Mouse (Mus musculus): Measurements from ENCODE around the gene Olfr433.
A peak's percentile ranks its signal among the peaks of the same experiment; 100 is the strongest.
"Not testable (repeated sequence)": the region's sequence is repeated elsewhere in the genome, so short reads cannot be mapped to it uniquely, and the experiment has no call there.

The Olfr433 gene

GRCm38 (mm10) chr1:174040523-174041177, at the start of gene Olfr433:
TSS of gene Olfr433 (plus strand) at chr1:174040705.
- DNase-seq (ENCODE audit: low spot score in 2 of 2), result peak in 1 of 2 experiments; percentile 29

DNA sequence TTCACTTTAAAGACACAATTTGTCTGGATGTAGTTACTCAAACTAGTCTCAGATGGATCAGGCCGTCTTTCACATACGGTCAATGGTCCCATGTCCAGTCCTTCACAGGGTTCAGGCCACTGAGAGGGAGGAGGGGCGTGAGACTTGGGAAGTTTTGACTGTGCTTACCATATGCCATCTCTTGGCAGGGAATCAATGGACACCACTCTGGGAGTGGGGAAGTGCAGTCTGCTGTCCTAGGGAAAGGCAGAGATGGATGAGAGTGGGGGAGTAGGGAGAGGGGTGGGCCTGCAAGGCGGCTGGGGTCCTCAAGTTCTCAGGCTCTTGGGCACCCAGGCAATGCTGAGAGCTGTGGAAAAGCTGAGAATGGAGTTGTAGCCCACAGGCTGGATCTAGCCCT, 45.5 kb upstream of the Olfr433 start:
- DNase-seq (ENCODE audit: low spot score in 2 of 2), result no peak

- DNase-seq (ENCODE audit: low spot score in 2 of 2), result not testable (repeated sequence)
Observed at GRCm38 (mm10) chr1:174004352-174005109, 36.0 kb upstream of the Olfr433 start.

GRCm38 (mm10) chr1:174007050-174007449, 33.5 kb upstream of the Olfr433 start:
- DNase-seq (ENCODE audit: low spot score in 2 of 2), result not testable (repeated sequence)

GRCm38 (mm10) chr1:174031698-174032097, 8.8 kb upstream of the Olfr433 start, which contains the start of gene Ifi205:
TSS of gene Ifi205 (minus strand) at chr1:174031810.
- no peak for DNase-seq (ENCODE audit: low spot score in 2 of 2)

DNA sequence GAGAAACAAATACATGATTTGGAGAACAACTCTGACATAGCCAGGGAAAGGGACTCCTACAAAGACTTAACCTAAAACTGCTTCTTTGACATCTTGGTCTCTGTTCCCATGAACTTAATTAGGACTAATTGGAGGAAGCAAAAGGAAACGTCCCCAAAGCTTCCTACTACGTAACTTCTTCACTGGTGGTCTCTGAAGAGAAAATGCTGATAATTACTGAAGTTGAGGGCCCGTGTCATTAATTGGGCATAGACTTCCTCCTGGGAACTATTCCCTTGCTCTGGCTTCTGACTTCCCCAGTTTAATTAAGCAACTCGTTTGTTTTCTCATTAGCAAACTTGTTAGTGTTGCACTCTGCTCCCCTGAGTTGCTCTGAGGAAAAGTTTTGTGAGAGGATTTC, 4.7 kb upstream of the Olfr433 start:
- DNase-seq (ENCODE audit: low spot score in 2 of 2), result no peak

DNA sequence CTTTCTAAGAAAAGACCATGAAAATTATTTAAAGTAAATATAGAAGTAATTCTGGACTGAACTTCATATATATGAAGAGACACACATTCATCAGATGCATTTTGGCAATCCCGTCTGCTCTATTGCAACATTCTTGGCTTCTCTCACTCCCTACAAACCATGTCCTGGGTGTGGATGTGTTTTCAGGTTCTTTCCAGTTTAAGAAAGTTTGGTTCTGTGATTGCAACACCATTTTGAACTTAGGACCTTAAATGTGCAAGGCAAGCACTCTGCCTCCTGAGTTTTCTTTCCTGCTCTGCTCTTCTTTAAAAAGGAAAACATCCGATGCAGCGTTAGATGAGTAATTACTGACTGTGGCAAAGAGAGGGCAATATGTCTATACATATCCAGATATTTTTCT, 2.0 kb upstream of the Olfr433 start:
- DNase-seq (ENCODE audit: low spot score in 2 of 2), result no peak

DNA sequence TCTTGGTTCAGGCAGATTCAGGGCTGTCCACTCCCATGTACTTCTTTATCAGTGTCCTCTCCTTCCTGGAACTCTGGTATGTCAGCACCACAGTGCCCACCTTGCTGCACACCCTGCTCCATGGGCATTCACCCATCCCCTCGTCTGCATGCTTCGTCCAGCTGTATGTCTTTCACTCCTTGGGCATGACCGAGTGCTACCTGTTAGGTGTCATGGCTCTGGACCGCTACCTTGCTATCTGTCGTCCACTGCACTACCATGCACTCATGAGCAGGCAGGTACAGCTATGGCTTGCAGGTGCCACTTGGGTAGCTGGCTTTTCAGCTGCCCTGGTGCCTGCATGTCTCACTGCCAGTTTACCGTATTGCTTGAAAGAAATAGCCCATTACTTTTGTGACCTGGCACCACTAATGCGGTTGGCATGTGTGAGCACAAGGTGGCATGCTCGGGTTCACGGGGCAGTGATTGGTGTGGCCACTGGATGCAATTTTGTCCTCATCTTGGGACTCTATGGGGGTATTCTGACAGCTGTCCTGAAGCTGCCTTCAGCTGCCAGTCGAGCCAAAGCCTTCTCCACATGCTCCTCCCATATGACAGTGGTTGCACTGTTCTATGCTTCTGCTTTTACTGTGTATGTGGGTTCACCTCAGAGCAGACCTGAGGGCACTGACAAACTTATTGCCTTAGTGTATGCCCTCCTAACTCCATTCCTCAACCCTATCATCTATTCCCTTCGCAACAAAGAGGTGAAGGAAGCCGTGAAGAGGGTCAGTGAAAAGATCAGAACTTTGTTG, 1.8 kb downstream of the Olfr433 start:
- not testable (repeated sequence) for DNase-seq (ENCODE audit: low spot score in 2 of 2)

- DNase-seq (ENCODE audit: low spot score in 2 of 2), result no peak
Observed at GRCm38 (mm10) chr1:174044431-174044830, 3.9 kb downstream of the Olfr433 start.

DNA sequence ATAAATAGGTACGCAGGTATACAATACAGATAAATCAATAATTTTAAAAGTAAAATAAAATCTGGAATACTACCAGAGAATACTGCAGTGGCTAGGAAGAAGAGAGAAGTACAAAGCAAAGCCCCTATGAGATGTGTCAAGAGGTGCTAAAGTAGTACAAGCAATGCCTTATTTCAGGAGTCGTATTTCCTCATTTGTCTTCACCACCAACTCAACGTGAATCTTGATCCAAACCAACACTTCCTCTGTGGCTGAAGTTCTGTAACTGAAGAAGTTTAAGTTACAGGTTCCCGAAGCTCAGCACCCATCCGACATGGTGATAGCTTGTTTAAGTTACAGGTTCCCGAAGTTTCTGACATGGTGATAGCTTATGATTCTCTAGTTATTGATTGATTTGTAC, 7.7 kb downstream of the Olfr433 start:
- not testable (repeated sequence) for DNase-seq (ENCODE audit: low spot score in 2 of 2)

GRCm38 (mm10) chr1:174048893-174049292, 8.4 kb downstream of the Olfr433 start, which contains the start of gene Olfr432:
TSS of gene Olfr432 (plus strand) at chr1:174049205.
- DNase-seq (ENCODE audit: low spot score in 2 of 2), result no peak

- DNase-seq (ENCODE audit: low spot score in 2 of 2), result not testable (repeated sequence)
Observed at GRCm38 (mm10) chr1:174049357-174049756, 8.9 kb downstream of the Olfr433 start.

DNA sequence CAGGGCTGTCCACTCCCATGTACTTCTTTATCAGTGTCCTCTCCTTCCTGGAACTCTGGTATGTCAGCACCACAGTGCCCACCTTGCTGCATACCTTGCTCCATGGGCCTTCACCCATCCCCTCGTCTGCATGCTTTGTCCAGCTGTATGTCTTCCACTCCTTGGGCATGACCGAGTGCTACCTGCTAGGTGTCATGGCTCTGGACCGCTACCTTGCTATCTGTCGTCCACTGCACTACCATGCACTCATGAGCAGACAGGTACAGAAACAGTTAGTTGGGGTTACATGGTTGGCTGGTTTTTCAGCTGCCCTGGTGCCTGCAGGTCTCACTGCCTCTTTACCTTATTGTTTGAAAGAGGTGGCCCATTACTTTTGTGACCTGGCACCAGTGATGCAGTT, 10.0 kb downstream of the Olfr433 start:
- no peak for DNase-seq (ENCODE audit: low spot score in 2 of 2)

DNA sequence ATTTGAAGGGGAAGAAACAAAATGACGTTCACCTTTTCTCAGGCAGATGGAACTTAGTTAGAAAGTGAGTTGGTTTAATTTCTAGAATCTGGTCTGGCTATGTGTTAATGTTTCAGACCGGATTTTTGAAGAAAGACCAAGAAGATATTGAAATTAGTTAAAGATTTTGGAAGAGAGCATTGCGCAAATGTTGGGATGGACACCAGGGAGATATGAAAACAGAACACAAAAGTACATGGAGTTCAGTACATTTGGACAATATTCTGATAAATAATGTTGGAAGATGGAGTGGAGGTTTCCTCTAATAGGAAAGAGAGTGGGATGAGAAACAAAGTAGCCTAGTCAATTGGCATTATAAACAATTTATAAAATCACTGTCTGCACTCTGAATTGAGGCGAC, 11.0 kb downstream of the Olfr433 start:
- DNase-seq (ENCODE audit: low spot score in 2 of 2), result no peak

GRCm38 (mm10) chr1:174051931-174052536, 11.5 kb downstream of the Olfr433 start:
- DNase-seq (ENCODE audit: low spot score in 2 of 2), result no peak

DNA sequence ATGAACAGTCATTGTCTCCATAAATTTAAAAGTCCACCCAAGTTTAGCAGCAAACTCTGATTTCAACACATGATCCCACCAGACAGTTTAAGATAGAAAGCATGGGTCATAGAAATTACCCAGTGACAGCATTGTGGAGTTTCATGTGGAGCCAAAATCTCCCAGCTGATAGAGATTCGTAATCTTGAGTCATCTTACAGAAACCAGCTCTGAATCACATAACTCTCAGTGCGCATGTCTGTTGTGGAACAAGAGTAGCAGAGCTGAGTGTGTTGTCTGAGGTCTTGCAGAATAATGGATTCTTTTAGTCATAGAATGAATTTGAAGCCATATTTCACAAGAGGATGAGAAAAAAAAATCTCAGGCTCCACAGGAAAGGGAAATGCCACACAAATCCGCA, 12.5 kb downstream of the Olfr433 start:
- DNase-seq (ENCODE audit: low spot score in 2 of 2), result no peak

- no peak for DNase-seq (ENCODE audit: low spot score in 2 of 2)
Observed at GRCm38 (mm10) chr1:174055248-174055647, 14.7 kb downstream of the Olfr433 start.

DNA sequence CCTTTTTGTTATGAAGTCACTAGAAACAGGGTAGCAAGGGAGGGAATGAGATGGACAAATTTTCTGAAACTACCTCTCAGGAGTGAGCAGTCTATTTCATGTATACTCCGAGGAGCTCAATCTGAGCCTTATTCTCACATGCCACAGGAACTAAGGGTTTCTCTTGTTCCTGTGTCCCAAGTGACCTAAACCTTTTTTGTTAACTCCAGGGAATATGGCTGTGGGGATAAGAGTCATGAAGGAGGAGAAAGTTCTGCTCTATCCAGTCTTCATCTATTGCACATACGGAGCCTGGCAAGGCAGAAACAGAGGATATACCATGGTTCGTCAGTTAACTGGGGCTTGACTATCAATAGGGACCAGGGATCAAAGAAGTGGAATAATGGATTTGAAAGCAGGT, 25.8 kb downstream of the Olfr433 start, which contains the start of gene Olfr430:
TSS of gene Olfr430 (plus strand) at position 301 of the 400 bp plus-strand sequence.
- DNase-seq (ENCODE audit: low spot score in 2 of 2), result no peak

GRCm38 (mm10) chr1:174084031-174084430, 43.5 kb downstream of the Olfr433 start, which contains the start of gene Olfr429:
TSS of gene Olfr429 (plus strand) at chr1:174084331.
- no peak for DNase-seq (ENCODE audit: low spot score in 2 of 2)

All from right cerebral cortex, postnatal 10 days (tissue).